1 mouse cellular context compared by ENCODE assay signal in the genomic region with DNA sequence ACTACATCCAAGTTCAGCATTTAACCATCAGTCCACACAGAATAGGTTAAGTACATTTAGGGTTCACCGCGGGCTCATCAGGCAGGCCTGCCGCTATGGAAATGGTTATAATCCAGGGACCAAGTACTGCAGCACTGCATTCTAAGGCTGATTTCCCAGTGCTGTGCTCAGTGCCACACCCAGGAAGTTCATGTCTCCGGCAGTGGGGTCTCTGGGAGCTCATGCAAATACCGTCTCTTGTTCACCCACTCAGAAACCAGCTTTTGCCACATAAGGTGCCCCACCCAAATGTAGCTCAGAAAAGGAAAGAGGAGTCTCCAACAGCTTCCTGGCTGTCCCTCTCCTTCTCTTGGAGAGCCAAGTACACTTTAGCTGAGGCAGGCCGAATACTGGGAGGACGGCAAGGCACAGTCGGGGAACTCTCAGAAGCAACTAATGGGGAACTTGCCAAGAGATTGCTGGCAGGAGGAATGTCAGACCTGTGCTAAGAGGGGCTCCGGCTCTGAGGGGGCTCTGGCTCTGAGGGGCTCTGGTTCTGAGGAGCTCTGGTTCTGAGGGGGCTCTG.
TF ChIP-seq lines count a peak whose summit lies in the region.

No protein-coding gene starts in this region.

TF ChIP-seq in CH12.LX, 34 proteins besides CTCF, POLR2A, EP300 and RAD21 (continued from another document):
- TF ChIP-seq ZMIZ1 (IDR thresholded peaks at IDR 0.05; ENCODE audit: low read depth, low read length) (peak; percentile 64; the same call in 1 of the 2 replicates), PAX5 (IDR thresholded peaks at IDR 0.05; ENCODE audit: low read length) (no peak), SIN3A (IDR thresholded peaks at IDR 0.05; ENCODE audit: low read length) (peak; percentile 51; the same call in 1 of the 2 replicates), MAZ (IDR thresholded peaks at IDR 0.05; ENCODE audit: low read depth, low read length) (0 out of 2 replicates have a peak, but pooled peaks have one; percentile 20), ZNF384 (IDR thresholded peaks at IDR 0.05; ENCODE audit: low read depth, low read length) (no peak)
